Mouse (Mus musculus) cortical plate, adult 2 months (tissue): ENCODE data around the gene Itgb1bp2. TPM values are rescaled to one million over a fixed set of nuclear protein-coding genes. Genes with fewer than 3 reads are reported as not detected.

Experiments used
- H3K27ac ChIP-seq: fragments of 200-500 bp; 2 replicates; pipeline ENCODE4 v1.5.1; 2012; ENCODE audit warnings: low read length, control low read depth, inconsistent platforms; ENCODE audit not compliant: insufficient read depth
- H3K4me1 ChIP-seq: fragments of 200-500 bp; 2 replicates; pipeline ENCODE4 v1.6.1; 2011; ENCODE audit warnings: low read length; ENCODE audit not compliant: control insufficient read depth, insufficient read depth
- H3K4me3 ChIP-seq: fragments of 200-500 bp; 2 replicates; pipeline ENCODE4 v1.5.1; 2011; ENCODE audit warnings: mild to moderate bottlenecking, low read length, control low read depth; ENCODE audit not compliant: insufficient read depth
- CTCF ChIP-seq: fragments of 200-500 bp; IDR thresholded peaks from 2 replicates; pipeline ENCODE4 v1.5.1; 2011; ENCODE audit warnings: mild to moderate bottlenecking, control low read depth, low read length; ENCODE audit not compliant: insufficient read depth; ENCODE audit errors: extremely low read depth
- POLR2A ChIP-seq: fragments of 200-500 bp; IDR thresholded peaks from 2 replicates; pipeline ENCODE4 v1.6.1; 2011; ENCODE audit warnings: mild to moderate bottlenecking, low read length, control low read depth; ENCODE audit not compliant: insufficient read depth; ENCODE audit errors: extremely low read depth
- polyA plus RNA-seq: library from polyadenylated mRNA; depleted of rRNA; stranded (reverse); fragments of >200 nt; gene quantifications from 2 replicates; pipeline ENCODE4 v1.2.3, GENCODE M21; 2012; rRNA removed

Gene Itgb1bp2
- 1.8 and 1.9 TPM in 2 replicates for polyA plus RNA-seq

- TF ChIP-seq POLR2A (no peak), CTCF (no peak)
- no peak within 1 kb of the TSS for H3K4me3 ChIP-seq
- no peak within 1 kb of the TSS for H3K27ac ChIP-seq
- H3K4me1 ChIP-seq: no peaks in the 10 kb centered on the region
These were observed at the start of gene Itgb1bp2 for GRCm38 (mm10) chrX:101448886-101449475. Gene Itgb1bp2, plus strand, starts transcription at chrX:101449088.

GRCm38 (mm10) chrX:101418946-101419724 lies 29.8 kb upstream of the Itgb1bp2 start:
- 0 out of 2 replicates have a peak overlapping the region, but pooled peaks have one; percentile 86 for H3K27ac ChIP-seq
- no peak for TF ChIP-seq POLR2A
- TF ChIP-seq CTCF: 0 out of 2 replicates have a peak, but pooled peaks have one; percentile 1
- no peaks in the 10 kb centered on the region; the same call in 1 of the 2 replicates for H3K4me1 ChIP-seq
- H3K4me3 ChIP-seq: peak overlapping the region; percentile 91

- H3K27ac ChIP-seq: 0 out of 2 replicates have a peak overlapping the region, but pooled peaks have one; percentile 86
- peak overlapping the region; percentile 91 for H3K4me3 ChIP-seq
- TF ChIP-seq CTCF (no peak), POLR2A (peak; percentile 70)
- no peaks in the 10 kb centered on the region; the same call in 1 of the 2 replicates for H3K4me1 ChIP-seq
These were observed 28.9 kb upstream of the Itgb1bp2 start for GRCm38 (mm10) chrX:101419725-101420699.

GRCm38 (mm10) chrX:101420700-101421095 lies 28.2 kb upstream of the Itgb1bp2 start, which contains the start of gene Zmym3:
Gene Zmym3, minus strand, starts transcription at chrX:101420849.
- Histone ChIP-seq H3K27ac (no peak within 1 kb of the TSS), H3K4me3 (peak within 1 kb of the TSS; percentile 91), H3K4me1 (no peaks in the 10 kb centered on the region; the same call in 1 of the 2 replicates)
- TF ChIP-seq POLR2A (no peak), CTCF (no peak)

GRCm38 (mm10) chrX:101423462-101423861 lies 25.4 kb upstream of the Itgb1bp2 start:
- no peak for TF ChIP-seq POLR2A
- no peak for TF ChIP-seq CTCF
- no peak overlapping the region for H3K4me3 ChIP-seq
- no peaks in the 10 kb centered on the region for H3K4me1 ChIP-seq
- H3K27ac ChIP-seq: no peak overlapping the region

GRCm38 (mm10) chrX:101427774-101428173 lies 21.1 kb upstream of the Itgb1bp2 start:
- no peak overlapping the region for H3K27ac ChIP-seq
- no peak overlapping the region for H3K4me3 ChIP-seq
- no peaks in the 10 kb centered on the region for H3K4me1 ChIP-seq
- TF ChIP-seq POLR2A (no peak), CTCF (no peak)

GRCm38 (mm10) chrX:101428785-101429141 lies 20.1 kb upstream of the Itgb1bp2 start:
- TF ChIP-seq CTCF (no peak), POLR2A (no peak)
- Histone ChIP-seq H3K4me3 (peak overlapping the region; percentile 41), H3K4me1 (no peaks in the 10 kb centered on the region), H3K27ac (peak overlapping the region; percentile 55)

- peak within 1 kb of the TSS; percentile 55 for H3K27ac ChIP-seq
- H3K4me1 ChIP-seq: no peaks in the 10 kb centered on the region
- H3K4me3 ChIP-seq: peak within 1 kb of the TSS; percentile 41
- TF ChIP-seq CTCF: no peak
- peak; percentile 71 for TF ChIP-seq POLR2A
These were observed 19.5 kb upstream of the Itgb1bp2 start, which contains the start of gene Nono for GRCm38 (mm10) chrX:101429142-101429949. Gene Nono, plus strand, starts transcription at chrX:101429318.

- peak overlapping the region; percentile 14; the same call in 1 of the 2 replicates for H3K27ac ChIP-seq
- H3K4me3 ChIP-seq: peak overlapping the region; percentile 41
- TF ChIP-seq CTCF (no peak), POLR2A (no peak)
- no peaks in the 10 kb centered on the region for H3K4me1 ChIP-seq
These were observed 18.9 kb upstream of the Itgb1bp2 start for GRCm38 (mm10) chrX:101429976-101430375.
